Mouse (Mus musculus): ENCODE measurements at regions not wholly inside any gene's neighbourhood (a gene's known extent, or its start where the extent isn't known, plus 50 kb on each side); places are given as distances from the start of the nearest gene placed in this dataset.

- TF ChIP-seq CTCF (IDR thresholded peaks at IDR 0.05; ENCODE audit: extremely low read depth, insufficient read depth, low read length) (no peak), POLR2A (IDR thresholded peaks at IDR 0.05; ENCODE audit: extremely low read depth, insufficient read depth, low read length) (no peak)
These were observed 160.7 kb upstream of the St8sia2 start for GRCm38 (mm10) chr7:74174206-74174605.

All from cortical plate, adult 2 months (tissue).